Mouse (Mus musculus) intestine, embryonic 14.5 days (tissue): ENCODE measurements around the gene Btrc. TPM values are rescaled to one million over a fixed set of nuclear protein-coding genes. Genes with fewer than 3 reads are reported as not detected.
A peak's percentile ranks its signal among the peaks of the same experiment; 100 is the strongest.
"Not testable (repeated sequence)": the region's sequence is repeated elsewhere in the genome, so short reads cannot be mapped to it uniquely, and the experiment has no call there.

Experiments
- ATAC-seq: fragments of 200-750 bp; cut with Nextera tagmentation; replicated peaks from 2 replicates; pipeline ENCODE4 v1.8.0; 2017; ENCODE audit warnings: low read depth, moderate number of reproducible peaks, moderate TSS enrichment, moderate library complexity; ENCODE audit not compliant: low FRiP score, low TSS enrichment
- DNase-seq: peaks from one replicate; pipeline ENCODE4 v3.0.0-alpha.2; 2018; ENCODE audit warnings: low spot score
- H3K27ac ChIP-seq: fragments of 300-500 bp; sonication (generic); 2 replicates; pipeline ENCODE4 v1.5.1; 2014; ENCODE audit warnings: low read depth, mild to moderate bottlenecking, control low read depth
- H3K27me3 ChIP-seq: fragments of 300-500 bp; sonication (generic); replicated peaks from 2 replicates; pipeline ENCODE4 v1.6.1; 2014; ENCODE audit warnings: low read length, control low read depth; ENCODE audit not compliant: control insufficient read depth, insufficient read depth
- H3K36me3 ChIP-seq: fragments of 300-500 bp; sonication (generic); 2 replicates; pipeline ENCODE4 v1.6.1; 2014; ENCODE audit warnings: low read length, control low read depth; ENCODE audit not compliant: control insufficient read depth, insufficient read depth
- H3K4me1 ChIP-seq: fragments of 300-500 bp; sonication (generic); replicated peaks from 2 replicates; pipeline ENCODE4 v1.6.1; 2014; ENCODE audit warnings: low read length, control low read depth, mixed read lengths; ENCODE audit not compliant: control insufficient read depth, insufficient read depth
- H3K4me2 ChIP-seq: fragments of 300-500 bp; sonication (generic); 2 replicates; pipeline ENCODE4 v1.6.1; 2014; ENCODE audit warnings: low read length
- H3K4me3 ChIP-seq: fragments of 300-500 bp; sonication (generic); 2 replicates; pipeline ENCODE4 v1.5.1; 2014; ENCODE audit warnings: low read depth, low read length, control low read depth, mixed read lengths
- H3K9ac ChIP-seq: fragments of 300-500 bp; sonication (generic); 2 replicates; pipeline ENCODE4 v1.6.1; 2014; ENCODE audit warnings: mild to moderate bottlenecking, low read length
- H3K9me3 ChIP-seq: fragments of 300-500 bp; sonication (generic); 2 replicates; pipeline ENCODE4 v1.6.1; 2016; ENCODE audit warnings: low read length, control low read depth; ENCODE audit not compliant: control insufficient read depth
- WGBS: fragments of 180-500 bp; shearing (Covaris S2); extraction: QIAGEN DNeasy Blood & Tissue Kit; methylation state at CpG from one replicate; pipeline ENCODE4 v1.1.7; 2014; 5-methylcytosine and 5-hydroxymethylcytosine counted together
- polyA plus RNA-seq: library from polyadenylated mRNA; unstranded; fragments of >200 nt; fragmentation: Nextera tagmentation; extraction: Ambion mirVana; gene quantifications from 2 replicates; pipeline ENCODE4 v1.2.1, GENCODE M21; 2014

Btrc gene
- polyA plus RNA-seq, 1 experiment from 2014 or later, result 38.0 TPM

DNA sequence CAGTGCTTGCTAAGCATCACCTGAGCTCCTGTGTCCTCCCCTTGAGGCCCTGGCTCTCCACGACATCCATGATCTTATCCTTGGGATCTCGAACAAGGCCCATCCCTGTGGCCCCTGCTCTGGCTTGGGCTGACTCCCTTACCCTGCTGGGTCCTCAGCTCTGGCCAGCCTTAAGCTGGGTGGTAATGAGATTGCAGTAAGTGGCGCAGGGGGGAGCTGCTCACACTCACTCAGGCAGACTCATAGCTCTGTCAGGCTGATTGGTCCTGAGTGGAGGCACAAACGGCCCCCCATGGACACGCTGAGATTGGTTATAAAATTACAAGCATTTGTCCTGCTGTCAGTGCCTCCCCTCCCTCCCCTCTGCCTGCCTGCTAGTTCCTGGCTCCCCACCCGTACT is 172.4 kb downstream of the Btrc start:
- Histone ChIP-seq H3K9me3 (no peaks in the 10 kb centered on the region), H3K4me1 (0 out of 2 replicates have a peak, but pooled peaks cover 4% of the 10 kb centered on the region)
- ATAC-seq, result no peak

DNA sequence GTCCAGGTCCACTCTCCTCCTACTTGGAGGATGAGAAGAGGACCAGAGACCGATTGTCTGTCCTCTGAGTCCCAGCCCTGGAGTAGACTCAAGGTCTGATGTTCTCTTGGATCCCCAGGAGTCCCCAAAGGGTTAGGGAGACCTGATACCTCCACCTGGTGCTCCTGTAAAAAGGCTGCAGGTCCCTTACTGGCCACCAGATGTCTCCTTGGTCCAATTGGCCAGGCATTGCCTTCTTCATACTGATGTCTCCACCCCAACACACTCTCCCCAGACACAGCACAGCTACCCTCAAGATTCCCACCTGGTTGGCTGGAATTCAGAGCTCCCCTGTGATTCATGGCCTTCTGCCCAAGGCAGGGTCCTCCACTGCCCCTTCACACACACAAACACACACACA is 174.0 kb downstream of the Btrc start:
- H3K4me2 ChIP-seq, result no peak overlapping the region
- H3K27me3 ChIP-seq, result peaks cover 22% of the 10 kb centered on the region
- DNase-seq (no peak), ATAC-seq (no peak)
- H3K9ac ChIP-seq, result no peak overlapping the region
- WGBS, result 70% methylated on average over 1 of the region's 1 CpGs
- H3K36me3 ChIP-seq, result no peaks in the 10 kb centered on the region
- no peaks in the 10 kb centered on the region for H3K9me3 ChIP-seq
- 0 out of 2 replicates have a peak, but pooled peaks cover 4% of the 10 kb centered on the region for H3K4me1 ChIP-seq
- H3K27ac ChIP-seq, result no peak overlapping the region
- no peak overlapping the region for H3K4me3 ChIP-seq

More for the DNA sequence above, 172.4 kb downstream of the Btrc start:
- Histone ChIP-seq H3K4me3 (no peak overlapping the region), H3K36me3 (no peaks in the 10 kb centered on the region), H3K27ac (no peak overlapping the region), H3K4me2 (no peak overlapping the region), H3K9ac (no peak overlapping the region), H3K27me3 (peaks cover 8% of the 10 kb centered on the region; the same call in 1 of the 2 replicates)
- no peak for DNase-seq
- WGBS, result 38% methylated on average over 6 of the region's 6 CpGs

DNA sequence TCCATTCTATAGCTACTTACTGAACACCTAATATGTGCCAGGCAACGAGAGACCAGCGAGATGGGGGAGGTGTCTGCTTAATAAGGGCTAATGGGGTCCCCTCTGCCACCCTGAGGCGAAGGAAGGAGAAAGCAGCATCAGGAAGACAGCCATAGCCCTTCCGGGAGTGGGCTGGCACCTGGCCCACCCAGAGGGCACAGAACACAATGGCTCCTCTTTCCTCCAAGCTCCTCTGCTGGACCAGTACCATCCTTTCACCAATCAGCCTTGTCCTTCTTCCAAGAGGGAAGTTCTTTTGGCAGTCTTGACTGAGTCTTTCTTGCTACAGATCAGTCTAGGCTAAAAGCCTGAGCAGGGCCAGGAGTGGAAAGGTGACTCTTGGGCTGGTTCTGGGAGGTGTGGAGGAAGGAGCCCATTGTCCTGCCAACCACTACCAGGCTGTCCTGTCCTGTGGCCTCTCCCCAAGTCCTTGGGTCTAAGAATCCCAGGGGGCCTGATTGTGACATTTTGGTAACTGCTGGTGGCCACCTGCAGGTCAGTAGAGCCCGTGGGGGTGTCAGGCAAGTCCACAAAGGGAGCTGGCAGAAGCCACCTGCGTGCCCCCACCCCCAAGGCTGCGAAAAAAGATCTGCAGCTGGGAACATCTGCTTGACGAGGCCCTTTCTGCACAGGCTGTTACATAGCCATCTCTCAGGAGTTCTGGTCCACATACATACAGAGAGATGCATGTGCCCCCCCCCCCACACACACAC is 177.3 kb downstream of the Btrc start:
- H3K9ac ChIP-seq, result no peak overlapping the region
- no peak for DNase-seq
- H3K9me3 ChIP-seq, result no peaks in the 10 kb centered on the region
- H3K4me2 ChIP-seq, result peak overlapping the region; percentile 54
- peak overlapping the region; percentile 34 for H3K4me3 ChIP-seq
- peaks cover 9% of the 10 kb centered on the region; the same call in 1 of the 2 replicates for H3K4me1 ChIP-seq
- H3K27ac ChIP-seq, result no peak overlapping the region
- no peak for ATAC-seq
- H3K27me3 ChIP-seq, result peaks cover 39% of the 10 kb centered on the region
- H3K36me3 ChIP-seq, result no peaks in the 10 kb centered on the region
- 34% methylated on average over 8 of the region's 8 CpGs for WGBS

DNA sequence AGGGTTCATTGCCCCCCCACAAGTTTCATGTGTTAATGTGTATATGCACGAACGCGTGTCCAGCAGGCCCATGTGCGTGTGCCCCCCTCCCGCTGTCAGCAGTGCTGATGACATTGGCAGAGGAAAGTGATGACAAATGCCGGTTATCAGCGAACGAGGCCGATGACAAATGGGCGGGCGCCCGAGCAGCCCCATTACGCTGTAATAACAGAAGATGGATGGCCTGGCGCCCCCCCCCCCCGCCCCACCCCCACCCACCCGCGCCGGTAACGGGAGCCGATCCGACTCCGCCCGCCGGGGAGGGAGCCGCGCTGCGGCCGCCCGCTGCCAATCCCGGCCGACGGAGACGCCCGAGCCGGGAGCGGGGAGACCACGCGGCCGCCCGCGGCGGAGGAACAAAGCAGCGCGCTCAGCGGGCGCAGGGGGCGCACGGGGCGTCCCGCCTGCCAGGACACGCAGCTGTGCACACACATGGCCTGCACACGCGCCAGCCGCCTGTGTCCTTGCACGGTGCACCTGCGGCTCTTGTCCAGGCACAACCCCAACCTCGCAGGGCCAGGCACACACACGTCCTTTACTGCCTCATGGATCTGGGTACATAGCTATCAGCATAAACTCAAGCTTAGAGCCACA is 178.0 kb downstream of the Btrc start:
- Histone ChIP-seq H3K27ac (no peak overlapping the region), H3K27me3 (peaks cover 43% of the 10 kb centered on the region), H3K9me3 (no peaks in the 10 kb centered on the region), H3K4me2 (peak overlapping the region; percentile 54), H3K4me1 (peaks cover 9% of the 10 kb centered on the region; the same call in 1 of the 2 replicates), H3K9ac (0 out of 2 replicates have a peak overlapping the region, but pooled peaks have one; percentile 3), H3K4me3 (peak overlapping the region; percentile 34), H3K36me3 (no peaks in the 10 kb centered on the region)
- under 1% methylated on average over 47 of the region's 58 CpGs for WGBS
- DNase-seq (peak; percentile 75), ATAC-seq (no peak; the same call in 1 of the 2 replicates)

DNA sequence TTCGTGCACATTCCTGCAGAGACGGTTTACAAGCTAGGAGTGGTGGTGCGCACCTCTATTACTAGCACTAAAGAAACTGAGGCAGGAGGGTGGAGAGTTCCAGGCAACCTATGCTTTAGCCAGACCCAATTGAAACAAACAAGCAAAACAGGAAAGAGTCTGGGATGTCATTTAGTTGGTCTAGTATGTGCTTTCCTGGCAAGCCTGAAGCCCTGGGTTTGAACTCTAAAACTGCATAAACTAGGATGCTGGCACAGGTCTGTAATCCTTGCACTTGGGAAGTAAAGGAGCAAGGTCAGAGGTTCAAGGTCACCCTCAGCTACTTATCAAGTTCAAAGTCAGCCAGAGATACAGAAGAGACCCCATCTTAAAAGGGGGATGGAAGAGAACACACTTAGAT is 178.5 kb downstream of the Btrc start:
- H3K9ac ChIP-seq, result no peak overlapping the region

DNA sequence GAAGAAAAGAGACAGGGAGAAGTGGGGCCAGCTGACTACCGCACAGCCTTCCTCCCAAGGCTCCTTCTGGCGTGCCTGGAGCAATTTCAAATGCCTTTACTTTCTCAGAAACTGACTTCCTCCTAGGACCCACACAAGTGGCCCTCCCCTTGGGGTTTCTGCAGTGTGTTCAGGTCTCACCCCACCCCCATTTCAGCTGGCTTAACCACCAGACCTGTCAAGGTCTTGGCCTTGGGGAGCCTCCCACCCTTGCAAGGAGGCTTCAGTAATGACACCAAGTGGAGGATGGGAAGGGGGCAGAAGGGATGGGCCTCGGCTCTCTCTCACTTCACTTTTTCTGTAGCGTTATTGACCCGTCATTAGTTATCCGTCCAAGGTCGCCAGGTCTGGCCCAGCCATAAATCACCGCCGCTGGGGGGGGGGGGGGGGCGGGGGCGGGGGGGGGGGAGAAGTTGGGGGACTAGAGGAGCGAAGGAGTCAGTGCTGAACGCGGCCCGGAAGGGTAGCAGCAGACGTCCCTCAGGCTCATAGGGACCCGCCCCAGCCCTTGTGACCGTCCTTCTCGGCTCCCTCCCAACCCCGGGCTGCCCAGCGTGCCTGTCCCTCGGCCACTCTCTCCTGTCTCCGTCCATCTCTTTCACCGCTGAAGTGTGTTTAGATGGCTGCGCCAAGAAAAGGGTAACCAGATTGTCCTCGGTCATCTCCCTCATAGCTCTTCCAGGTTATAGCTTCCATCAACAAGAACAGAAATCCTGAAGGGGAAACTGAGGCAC is 180.8 kb downstream of the Btrc start:
- H3K4me1 ChIP-seq, result peaks cover 9% of the 10 kb centered on the region; the same call in 1 of the 2 replicates
- ATAC-seq (no peak; the same call in 1 of the 2 replicates), DNase-seq (peak; percentile 63)
- no peaks in the 10 kb centered on the region for H3K36me3 ChIP-seq
- WGBS, result under 1% methylated on average over 19 of the region's 26 CpGs
- peak overlapping the region; percentile 87 for H3K4me2 ChIP-seq
- H3K27ac ChIP-seq, result no peak overlapping the region
- H3K4me3 ChIP-seq, result peak overlapping the region; percentile 31
- H3K9me3 ChIP-seq, result no peaks in the 10 kb centered on the region
- 0 out of 2 replicates have a peak overlapping the region, but pooled peaks have one; percentile 14 for H3K9ac ChIP-seq
- H3K27me3 ChIP-seq, result peaks cover 43% of the 10 kb centered on the region

More for the DNA sequence above, 178.5 kb downstream of the Btrc start:
- Histone ChIP-seq H3K36me3 (no peaks in the 10 kb centered on the region), H3K27ac (no peak overlapping the region), H3K4me1 (peaks cover 9% of the 10 kb centered on the region; the same call in 1 of the 2 replicates), H3K4me3 (peak overlapping the region; percentile 34; the same call in 1 of the 2 replicates), H3K4me2 (peak overlapping the region; percentile 54), H3K27me3 (peaks cover 43% of the 10 kb centered on the region), H3K9me3 (no peaks in the 10 kb centered on the region)
- WGBS, result 25% methylated on average over 3 of the region's 3 CpGs
- ATAC-seq, result no peak
- no peak for DNase-seq

DNA sequence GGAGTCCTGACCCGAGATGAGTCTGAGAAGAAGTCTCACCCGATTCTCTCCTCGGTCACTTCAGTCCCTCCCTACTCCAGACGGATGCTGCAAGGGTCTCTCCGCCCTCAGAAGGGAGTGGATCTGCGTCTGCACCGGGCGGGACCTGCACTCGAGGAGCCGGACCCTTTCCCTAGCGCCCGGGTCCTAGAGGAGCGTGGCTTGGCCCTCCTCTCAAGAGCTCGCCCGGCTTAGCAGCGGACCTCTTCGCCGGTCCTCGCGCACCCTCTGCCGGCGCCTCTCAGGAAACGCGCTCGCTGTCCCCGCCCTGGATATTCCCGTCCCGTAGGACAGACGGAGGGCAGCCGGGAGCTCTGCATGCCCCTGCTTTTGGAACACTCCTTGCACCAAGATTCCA is 181.4 kb downstream of the Btrc start:
- Histone ChIP-seq H3K27me3 (peaks cover 43% of the 10 kb centered on the region), H3K27ac (no peak overlapping the region), H3K9me3 (no peaks in the 10 kb centered on the region), H3K4me3 (peak overlapping the region; percentile 31), H3K4me1 (peaks cover 9% of the 10 kb centered on the region; the same call in 1 of the 2 replicates), H3K4me2 (peak overlapping the region; percentile 87), H3K9ac (0 out of 2 replicates have a peak overlapping the region, but pooled peaks have one; percentile 14), H3K36me3 (no peaks in the 10 kb centered on the region)
- WGBS, result 1% methylated on average over 30 of the region's 30 CpGs
- DNase-seq (peak; percentile 88), ATAC-seq (peak; percentile 70)

DNA sequence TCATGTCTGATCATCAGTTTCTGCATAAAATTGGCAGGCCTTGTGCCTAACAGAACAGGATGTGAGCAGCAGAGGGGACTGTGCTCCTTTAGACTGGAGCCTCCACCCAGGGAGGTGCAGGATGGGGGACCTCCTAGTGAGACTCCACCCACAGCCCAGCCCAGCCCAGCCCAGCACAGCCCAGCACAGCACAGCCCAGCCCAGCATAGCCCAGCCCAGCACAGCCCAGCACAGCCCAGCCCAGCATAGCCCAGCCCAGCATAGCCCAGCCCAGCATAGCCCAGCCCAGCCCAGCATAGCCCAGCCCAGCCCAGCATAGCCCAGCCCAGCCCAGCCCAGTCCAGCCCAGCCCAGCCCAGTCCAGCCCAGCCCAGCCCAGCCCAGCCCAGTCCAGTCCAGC is 184.7 kb downstream of the Btrc start:
- Histone ChIP-seq H3K27me3 (peaks cover 15% of the 10 kb centered on the region), H3K4me1 (peaks cover 16% of the 10 kb centered on the region)
- H3K4me3 ChIP-seq, ATAC-seq, H3K4me2 ChIP-seq, H3K9ac ChIP-seq, H3K27ac ChIP-seq, H3K36me3 ChIP-seq, H3K9me3 ChIP-seq, DNase-seq: not testable (repeated sequence)
